Mouse (Mus musculus) liver, adult 2 months (tissue): ENCODE results near the gene Efemp2.

Experiments used
- CTCF ChIP-seq: fragments of 200-500 bp; IDR thresholded peaks from 2 replicates; pipeline ENCODE4 v1.5.1; 2011; ENCODE audit warnings: low read depth, low read length, control low read depth
- POLR2A ChIP-seq: fragments of 200-500 bp; IDR thresholded peaks from 2 replicates; pipeline ENCODE4 v1.6.1; 2011; ENCODE audit warnings: low read length, control low read depth; ENCODE audit not compliant: insufficient read depth; ENCODE audit errors: extremely low read depth

DNA sequence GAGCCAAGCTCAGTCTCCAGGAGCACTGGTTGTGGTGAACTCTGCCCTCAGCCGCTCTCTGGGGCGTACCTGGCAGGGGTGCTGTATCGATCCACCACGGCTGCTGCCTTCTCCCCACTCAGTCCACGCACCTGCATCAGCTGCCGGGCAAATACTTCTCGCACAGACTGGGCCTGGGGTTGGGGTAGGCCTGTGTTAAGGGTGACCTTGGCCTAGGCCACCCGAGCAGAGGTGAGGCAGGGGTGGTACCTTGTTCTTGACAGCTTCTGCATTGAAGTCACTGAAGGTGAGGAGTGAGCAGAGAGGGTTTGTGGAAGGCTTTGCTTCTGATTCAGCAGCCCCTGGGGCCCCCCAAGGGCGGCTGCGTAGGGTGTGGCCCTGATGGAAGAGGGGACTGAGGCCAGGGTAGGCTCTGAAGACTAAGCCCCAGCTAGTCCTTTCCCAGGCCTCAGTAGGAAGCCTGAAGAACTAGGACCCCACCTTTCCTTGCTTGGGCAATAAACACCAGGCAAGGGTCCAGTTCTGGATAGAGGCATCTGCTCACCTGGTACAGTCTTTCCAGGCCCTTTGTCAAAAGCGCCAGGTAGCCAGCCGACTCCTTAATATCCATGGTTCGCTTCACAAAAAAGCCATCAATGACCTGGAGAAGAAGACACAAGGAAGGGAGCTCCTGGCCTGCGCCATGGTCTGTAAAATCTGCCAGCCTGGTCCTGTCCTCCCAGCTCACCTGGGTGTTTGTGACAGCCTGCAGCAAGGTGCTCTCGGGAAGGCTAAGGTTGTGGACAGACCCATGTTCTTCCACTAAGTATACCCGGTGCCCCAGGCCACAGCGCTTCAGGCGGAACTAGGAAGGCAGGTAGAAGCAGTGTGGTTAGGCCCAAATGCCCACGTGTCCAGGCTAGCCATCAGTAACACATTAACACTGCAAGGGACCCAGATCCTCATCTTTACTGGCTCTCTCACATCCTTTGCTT lies 9.9 kb downstream of the Efemp2 start:
- TF ChIP-seq CTCF (no peak), POLR2A (no peak)
